Mouse (Mus musculus): ENCODE data around the gene Egf. TPM values are rescaled to one million over a fixed set of nuclear protein-coding genes. Genes with fewer than 3 reads are reported as not detected.

The Egf gene
- 0.27 and 1.5 TPM in 2 replicates for total RNA-seq (2023)

DNA sequence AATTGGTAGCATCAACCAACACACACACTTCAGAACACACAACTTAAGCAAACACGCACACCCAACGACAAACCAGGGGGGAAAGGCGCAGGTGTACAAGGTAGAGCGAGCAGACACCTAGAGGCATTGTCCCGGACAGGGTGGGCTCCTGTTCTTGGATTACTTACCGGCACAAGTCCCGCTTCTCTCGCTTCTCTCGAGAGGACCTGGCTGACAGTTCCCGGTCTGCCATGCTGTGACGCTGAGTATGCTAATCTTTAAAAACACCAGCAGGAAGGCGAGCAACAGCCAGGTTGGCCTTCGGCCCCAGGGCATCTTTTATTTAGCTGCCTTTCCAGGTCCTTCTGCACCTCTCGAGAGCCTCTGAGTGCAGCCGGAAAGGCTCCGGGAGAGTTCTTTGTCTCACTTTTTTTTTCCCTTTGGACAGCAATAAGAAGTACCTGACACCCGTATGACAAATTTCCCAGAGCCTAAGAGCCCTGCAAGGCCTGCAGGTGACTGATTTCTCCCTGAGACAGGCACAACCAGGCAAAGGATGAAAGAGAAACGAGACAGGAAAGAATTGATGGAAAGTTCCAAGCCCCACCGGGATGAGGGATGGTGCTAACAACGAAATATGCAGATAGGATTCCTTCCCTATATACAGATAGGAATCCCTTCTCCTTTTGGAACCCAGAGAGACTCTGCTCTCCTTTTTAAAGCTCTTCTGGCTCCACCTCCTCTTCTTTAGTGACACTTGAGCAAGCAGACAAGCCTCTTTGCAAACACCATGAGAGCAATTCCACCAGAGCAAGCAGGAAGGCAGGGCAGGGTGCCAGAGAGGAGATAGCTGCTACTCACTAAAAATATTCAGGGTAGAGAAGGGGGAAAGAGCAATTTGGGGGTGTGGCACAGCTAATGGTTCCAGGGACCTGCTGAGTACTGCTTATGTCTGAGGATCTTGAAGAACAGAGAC, at the start of gene Egf:
Gene Egf (minus strand): TSS at position 667 of the 955 bp plus-strand sequence.

DNA sequence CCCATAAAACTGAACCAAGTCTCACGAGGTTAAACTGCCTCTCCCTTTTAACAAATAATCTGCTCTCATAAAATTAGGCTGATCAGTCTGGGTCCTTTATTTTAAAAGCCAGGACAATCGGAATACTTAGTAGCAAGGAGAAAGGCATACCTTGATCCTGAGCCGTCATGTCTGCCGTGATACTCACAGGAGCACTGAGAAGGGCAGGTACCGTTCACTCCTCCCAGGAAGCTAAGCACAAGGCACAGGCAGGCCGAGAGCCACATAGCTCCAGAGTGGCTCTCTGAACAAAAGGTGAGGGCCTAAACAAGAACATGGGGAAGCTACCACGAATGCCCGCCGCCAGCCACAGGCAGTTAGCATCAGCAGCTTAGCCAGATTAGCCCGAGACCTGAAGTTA, 48.6 kb upstream of the Egf start, which contains the start of gene Lrit3:
Gene Lrit3 (minus strand): TSS at position 266 of the 400 bp plus-strand sequence.

Other genes with a start within 250 kb of the Egf start
- gene Elovl6, start 223.0 kb downstream of the Egf start, total RNA-seq (2023): 2.2 and 3.4 TPM in 2 replicates
- gene Lrit3, start 48.7 kb upstream of the Egf start, total RNA-seq (2023): not detected in 2 replicates
- gene Rrh, start 67.3 kb upstream of the Egf start, total RNA-seq (2023): 0.25 and 0.34 TPM in 2 replicates
- gene Gar1, start 76.1 kb upstream of the Egf start, total RNA-seq (2023): 19.5 and 20.3 TPM in 2 replicates
- not detected in 2 replicates for gene Cfi, start 80.6 kb upstream of the Egf start, total RNA-seq (2023)
- 2.8 and 3.7 TPM in 2 replicates for gene Pla2g12a, start 123.3 kb upstream of the Egf start, total RNA-seq (2023)
- gene Casp6, start 146.1 kb upstream of the Egf start, total RNA-seq (2023): 10.8 and 11.3 TPM in 2 replicates
- gene Mcub, start 214.9 kb upstream of the Egf start, total RNA-seq (2023): 21.3 and 21.9 TPM in 2 replicates